Mouse (Mus musculus): ENCODE results near the gene Ccnt2. TPM values are rescaled to one million over a fixed set of nuclear protein-coding genes. Genes with fewer than 3 reads are reported as not detected.

Ccnt2 gene
- polyA plus RNA-seq, 1 experiment from 2014 or later, result 62.2 TPM

- ATAC-seq (ENCODE audit: insufficient number of reproducible peaks, insufficient read depth, low FRiP score, low read depth), result no peak
- WGBS, result 82% methylated on average over 1 of the region's 1 CpGs
- Histone ChIP-seq H3K9ac (ENCODE audit: low read length) (no peak overlapping the region), H3K4me3 (ENCODE audit: control insufficient read depth in 1 of 2, insufficient read depth in 1 of 2, low read depth in 1 of 2, low read length in 2 of 2) (no peak overlapping the region), H3K27me3 (ENCODE audit: control insufficient read depth, insufficient read depth, low read length) (no peaks in the 10 kb centered on the region), H3K36me3 (ENCODE audit: control insufficient read depth, insufficient read depth, low read length) (peaks cover 36% of the 10 kb centered on the region), H3K9me3 (ENCODE audit: control insufficient read depth, low read length) (no peaks in the 10 kb centered on the region), H3K4me1 (ENCODE audit: control insufficient read depth in 2 of 2, insufficient read depth in 2 of 2, low read length in 2 of 2) (peaks cover 5 to 23% of the 10 kb centered on the region in 2 experiments), H3K27ac (replicated peaks in 1 of 2; ENCODE audit: control insufficient read depth in 1 of 2, insufficient read depth in 1 of 2, low read depth in 2 of 2, low read length in 2 of 2) (no peak overlapping the region), H3K4me2 (ENCODE audit: low read length) (no peak overlapping the region)
Observed at GRCm38 (mm10) chr1:127793459-127793858, 19.5 kb downstream of the Ccnt2 start.

DNA sequence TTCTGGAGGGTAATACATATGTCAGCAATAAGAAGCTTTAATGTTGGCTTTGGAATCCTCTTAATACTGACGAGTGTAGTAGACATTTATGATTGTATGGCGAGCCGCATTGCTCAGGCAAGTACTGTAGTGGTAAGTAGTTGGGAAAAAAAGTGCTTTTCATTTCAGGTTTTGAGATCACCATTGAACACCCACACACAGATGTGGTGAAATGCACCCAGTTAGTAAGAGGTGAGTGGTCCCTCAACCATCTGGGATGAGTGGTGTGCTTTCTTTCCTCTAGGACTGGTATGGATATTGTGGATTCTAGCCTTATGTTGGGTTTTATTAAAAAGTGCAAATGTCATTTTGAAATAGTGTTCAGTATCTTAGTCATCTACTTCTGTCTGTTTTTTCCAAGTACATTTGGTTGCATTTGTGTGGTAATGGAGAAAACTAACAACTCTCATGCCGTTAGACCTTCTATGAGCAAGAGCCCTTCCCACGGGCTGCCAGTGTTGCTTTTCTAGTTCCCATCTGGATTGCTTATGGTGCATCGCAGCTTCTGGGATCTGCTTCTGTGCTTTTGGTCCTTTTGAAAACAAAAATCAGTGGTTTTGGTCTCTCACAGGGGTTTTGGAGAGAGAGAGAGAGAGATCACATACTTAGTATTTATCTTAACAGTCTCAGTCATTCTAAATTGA lies 21.3 kb downstream of the Ccnt2 start:
- WGBS, result 87% methylated on average over 6 of the region's 6 CpGs
- H3K27me3 ChIP-seq (ENCODE audit: control insufficient read depth, insufficient read depth, low read length), result no peaks in the 10 kb centered on the region
- H3K27ac ChIP-seq (replicated peaks in 1 of 2; ENCODE audit: control insufficient read depth in 1 of 2, insufficient read depth in 1 of 2, low read depth in 2 of 2, low read length in 2 of 2), result no peak overlapping the region

DNA sequence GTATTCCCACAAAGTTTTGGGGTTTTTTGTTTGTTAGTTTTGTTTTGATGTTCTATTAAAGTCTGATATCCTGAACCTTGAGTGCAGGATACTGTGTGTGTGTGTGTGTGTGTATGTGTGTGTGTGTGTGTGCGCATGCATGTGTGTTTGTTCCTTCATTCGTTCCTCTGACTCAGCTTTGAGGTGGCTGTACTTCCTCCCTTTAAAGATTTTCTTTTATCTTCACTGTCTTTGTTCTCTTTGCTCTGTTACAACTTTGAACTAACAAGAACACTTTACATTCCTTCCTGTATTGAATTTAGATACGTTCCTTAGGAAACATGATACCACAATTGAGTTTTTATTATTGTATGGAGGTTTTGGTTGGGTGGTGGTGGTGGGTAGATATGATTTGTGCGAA lies 22.4 kb downstream of the Ccnt2 start:
- Histone ChIP-seq H3K4me1 (ENCODE audit: control insufficient read depth in 2 of 2, insufficient read depth in 2 of 2, low read length in 2 of 2) (peaks cover 2 to 4% of the 10 kb centered on the region in 2 experiments; a peak in 3 of 4 replicates), H3K9ac (ENCODE audit: low read length) (no peak overlapping the region), H3K27ac (replicated peaks in 1 of 2; ENCODE audit: control insufficient read depth in 1 of 2, insufficient read depth in 1 of 2, low read depth in 2 of 2, low read length in 2 of 2) (no peak overlapping the region), H3K36me3 (ENCODE audit: control insufficient read depth, insufficient read depth, low read length) (peaks cover 54% of the 10 kb centered on the region), H3K4me3 (ENCODE audit: control insufficient read depth in 1 of 2, insufficient read depth in 1 of 2, low read depth in 1 of 2, low read length in 2 of 2) (no peak overlapping the region), H3K4me2 (ENCODE audit: low read length) (no peak overlapping the region), H3K27me3 (ENCODE audit: control insufficient read depth, insufficient read depth, low read length) (no peaks in the 10 kb centered on the region), H3K9me3 (ENCODE audit: control insufficient read depth, low read length) (no peaks in the 10 kb centered on the region)
- no peak for ATAC-seq (ENCODE audit: insufficient number of reproducible peaks, insufficient read depth, low FRiP score, low read depth)
- 62% methylated on average over 4 of the region's 4 CpGs for WGBS

More for the DNA sequence above, 21.3 kb downstream of the Ccnt2 start:
- ATAC-seq (ENCODE audit: insufficient number of reproducible peaks, insufficient read depth, low FRiP score, low read depth), result no peak
- Histone ChIP-seq H3K4me1 (ENCODE audit: control insufficient read depth in 2 of 2, insufficient read depth in 2 of 2, low read length in 2 of 2) (peaks cover 2 to 9% of the 10 kb centered on the region in 2 experiments), H3K9me3 (ENCODE audit: control insufficient read depth, low read length) (no peaks in the 10 kb centered on the region), H3K9ac (ENCODE audit: low read length) (no peak overlapping the region), H3K36me3 (ENCODE audit: control insufficient read depth, insufficient read depth, low read length) (peaks cover 51% of the 10 kb centered on the region), H3K4me3 (ENCODE audit: control insufficient read depth in 1 of 2, insufficient read depth in 1 of 2, low read depth in 1 of 2, low read length in 2 of 2) (no peak overlapping the region), H3K4me2 (ENCODE audit: low read length) (no peak overlapping the region)

GRCm38 (mm10) chr1:127796752-127797151 lies 22.8 kb downstream of the Ccnt2 start:
- no peak overlapping the region for H3K27ac ChIP-seq (replicated peaks in 1 of 2; ENCODE audit: control insufficient read depth in 1 of 2, insufficient read depth in 1 of 2, low read depth in 2 of 2, low read length in 2 of 2)
- ATAC-seq (ENCODE audit: insufficient number of reproducible peaks, insufficient read depth, low FRiP score, low read depth), result no peak

DNA sequence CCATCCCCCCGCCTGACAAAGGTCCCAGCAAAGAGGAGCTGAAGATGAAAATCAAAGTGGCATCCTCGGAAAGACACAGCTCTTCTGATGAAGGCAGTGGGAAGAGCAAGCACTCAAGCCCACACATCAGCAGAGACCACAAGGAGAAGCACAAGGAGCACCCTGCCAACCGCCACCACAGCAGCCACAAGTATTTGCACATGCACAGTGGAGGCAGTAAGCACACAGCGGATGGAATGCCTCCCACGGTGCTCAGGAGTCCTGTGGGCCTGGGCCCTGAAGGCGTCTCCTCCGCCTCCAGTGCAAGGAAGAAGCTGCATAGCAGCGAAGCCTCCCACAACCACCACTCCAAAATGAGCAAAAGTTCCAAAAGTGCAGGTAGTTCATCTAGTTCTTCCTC lies 29.0 kb downstream of the Ccnt2 start:
- no peak for ATAC-seq (ENCODE audit: insufficient number of reproducible peaks, insufficient read depth, low FRiP score, low read depth)
- Histone ChIP-seq H3K27ac (replicated peaks in 1 of 2; ENCODE audit: control insufficient read depth in 1 of 2, insufficient read depth in 1 of 2, low read depth in 2 of 2, low read length in 2 of 2) (no peak overlapping the region), H3K4me1 (ENCODE audit: control insufficient read depth in 2 of 2, insufficient read depth in 2 of 2, low read length in 2 of 2) (peaks cover 2 to 4% of the 10 kb centered on the region in 2 experiments; a peak in 3 of 4 replicates), H3K9ac (ENCODE audit: low read length) (no peak overlapping the region), H3K4me3 (ENCODE audit: control insufficient read depth in 1 of 2, insufficient read depth in 1 of 2, low read depth in 1 of 2, low read length in 2 of 2) (no peak overlapping the region), H3K9me3 (ENCODE audit: control insufficient read depth, low read length) (no peaks in the 10 kb centered on the region), H3K27me3 (ENCODE audit: control insufficient read depth, insufficient read depth, low read length) (no peaks in the 10 kb centered on the region), H3K4me2 (ENCODE audit: low read length) (no peak overlapping the region), H3K36me3 (ENCODE audit: control insufficient read depth, insufficient read depth, low read length) (peaks cover 68% of the 10 kb centered on the region)
- 84% methylated on average over 8 of the region's 8 CpGs for WGBS

More at GRCm38 (mm10) chr1:127796752-127797151, 22.8 kb downstream of the Ccnt2 start:
- Histone ChIP-seq H3K4me3 (ENCODE audit: control insufficient read depth in 1 of 2, insufficient read depth in 1 of 2, low read depth in 1 of 2, low read length in 2 of 2) (no peak overlapping the region), H3K4me2 (ENCODE audit: low read length) (no peak overlapping the region), H3K4me1 (ENCODE audit: control insufficient read depth in 2 of 2, insufficient read depth in 2 of 2, low read length in 2 of 2) (peaks cover 2 to 4% of the 10 kb centered on the region in 2 experiments; a peak in 3 of 4 replicates), H3K9me3 (ENCODE audit: control insufficient read depth, low read length) (no peaks in the 10 kb centered on the region), H3K27me3 (ENCODE audit: control insufficient read depth, insufficient read depth, low read length) (no peaks in the 10 kb centered on the region), H3K9ac (ENCODE audit: low read length) (no peak overlapping the region), H3K36me3 (ENCODE audit: control insufficient read depth, insufficient read depth, low read length) (peaks cover 54% of the 10 kb centered on the region)
- 70% methylated on average over 1 of the region's 1 CpGs for WGBS

DNA sequence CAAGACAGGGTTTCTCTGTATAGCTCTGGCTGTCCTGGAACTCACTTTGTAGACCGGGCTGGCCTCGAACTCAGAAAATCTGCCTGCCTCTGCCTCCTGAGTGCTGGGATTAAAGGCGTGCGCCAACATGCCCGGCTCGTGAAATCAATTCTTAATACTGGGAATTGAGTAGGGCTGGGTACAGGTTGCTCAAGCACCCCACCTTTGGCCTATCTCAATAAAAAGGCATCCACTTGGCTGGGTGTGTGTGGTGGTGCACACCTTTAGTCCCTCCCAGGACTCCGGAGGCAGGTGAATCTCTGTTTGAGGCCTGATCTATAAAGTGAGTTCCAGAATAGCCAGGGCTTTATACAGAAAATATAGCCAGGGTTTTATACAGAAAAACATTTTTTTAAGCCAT lies 34.7 kb downstream of the Ccnt2 start:
- Histone ChIP-seq H3K36me3 (ENCODE audit: control insufficient read depth, insufficient read depth, low read length) (peaks cover 27% of the 10 kb centered on the region), H3K4me3 (ENCODE audit: control insufficient read depth in 1 of 2, insufficient read depth in 1 of 2, low read depth in 1 of 2, low read length in 2 of 2) (no peak overlapping the region), H3K27ac (replicated peaks in 1 of 2; ENCODE audit: control insufficient read depth in 1 of 2, insufficient read depth in 1 of 2, low read depth in 2 of 2, low read length in 2 of 2) (no peak overlapping the region), H3K4me2 (ENCODE audit: low read length) (no peak overlapping the region), H3K27me3 (ENCODE audit: control insufficient read depth, insufficient read depth, low read length) (no peaks in the 10 kb centered on the region), H3K9ac (ENCODE audit: low read length) (no peak overlapping the region), H3K4me1 (ENCODE audit: control insufficient read depth in 2 of 2, insufficient read depth in 2 of 2, low read length in 2 of 2) (peaks cover 3 to 7% of the 10 kb centered on the region in 2 experiments; a peak in 1 of 4 replicates), H3K9me3 (ENCODE audit: control insufficient read depth, low read length) (no peaks in the 10 kb centered on the region)
- no peak for ATAC-seq (ENCODE audit: insufficient number of reproducible peaks, insufficient read depth, low FRiP score, low read depth)
- WGBS, result 92% methylated on average over 7 of the region's 7 CpGs

GRCm38 (mm10) chr1:127812929-127813328 lies 39.0 kb downstream of the Ccnt2 start:
- Histone ChIP-seq H3K9me3 (ENCODE audit: control insufficient read depth, low read length) (no peaks in the 10 kb centered on the region), H3K4me2 (ENCODE audit: low read length) (peak overlapping the region; percentile 11; the same call in 1 of the 2 replicates), H3K27me3 (ENCODE audit: control insufficient read depth, insufficient read depth, low read length) (no peaks in the 10 kb centered on the region), H3K27ac (replicated peaks in 1 of 2; ENCODE audit: control insufficient read depth in 1 of 2, insufficient read depth in 1 of 2, low read depth in 2 of 2, low read length in 2 of 2) (no peak overlapping the region), H3K36me3 (ENCODE audit: control insufficient read depth, insufficient read depth, low read length) (peaks cover 2% of the 10 kb centered on the region), H3K4me1 (ENCODE audit: control insufficient read depth in 2 of 2, insufficient read depth in 2 of 2, low read length in 2 of 2) (peaks cover 3 to 7% of the 10 kb centered on the region in 2 experiments; a peak in 1 of 4 replicates), H3K4me3 (ENCODE audit: control insufficient read depth in 1 of 2, insufficient read depth in 1 of 2, low read depth in 1 of 2, low read length in 2 of 2) (no peak overlapping the region), H3K9ac (ENCODE audit: low read length) (no peak overlapping the region)
- ATAC-seq (ENCODE audit: insufficient number of reproducible peaks, insufficient read depth, low FRiP score, low read depth), result no peak
- 42% methylated on average over 7 of the region's 7 CpGs for WGBS
